Mouse (Mus musculus) CH12F3 (cell line): Measurements from ENCODE around the gene Ercc4.

Source experiments
- in situ Hi-C: fragments of 300-500 bp; cut with MboI; formaldehyde crosslinking; loops from 2 replicates; pipeline ENCODE4 v1.14.3; 2020; ENCODE audit warnings: low sequenced_read_pairs

Gene Ercc4

DNA sequence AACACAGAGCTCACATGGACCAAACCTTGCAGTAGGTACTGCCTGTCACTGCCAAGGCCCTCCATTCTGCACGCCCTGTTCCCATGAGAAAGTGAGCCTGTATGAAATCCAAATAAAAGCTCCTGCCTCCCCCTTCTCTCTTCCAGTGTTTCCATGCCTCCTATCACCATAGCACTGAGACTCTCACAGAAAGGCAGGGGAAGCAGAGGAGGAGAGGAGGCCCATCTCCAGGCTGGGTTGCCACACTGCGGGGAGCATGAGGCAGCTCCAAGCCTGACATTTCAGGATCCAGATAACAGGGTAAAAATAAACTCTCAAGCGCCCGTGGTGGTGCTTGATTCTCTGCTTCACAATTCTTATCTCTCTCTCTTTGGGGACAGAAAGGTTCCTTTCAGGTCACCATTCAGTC is 84.2 kb downstream of the Ercc4 start:
- in situ Hi-C loops, result no loop called here

GRCm38 (mm10) chr16:13194882-13195281 is 85.4 kb downstream of the Ercc4 start:
- in situ Hi-C loops, result no loop called here

GRCm38 (mm10) chr16:13196626-13197025 is 87.1 kb downstream of the Ercc4 start:
- in situ Hi-C loops, result no loop called here

DNA sequence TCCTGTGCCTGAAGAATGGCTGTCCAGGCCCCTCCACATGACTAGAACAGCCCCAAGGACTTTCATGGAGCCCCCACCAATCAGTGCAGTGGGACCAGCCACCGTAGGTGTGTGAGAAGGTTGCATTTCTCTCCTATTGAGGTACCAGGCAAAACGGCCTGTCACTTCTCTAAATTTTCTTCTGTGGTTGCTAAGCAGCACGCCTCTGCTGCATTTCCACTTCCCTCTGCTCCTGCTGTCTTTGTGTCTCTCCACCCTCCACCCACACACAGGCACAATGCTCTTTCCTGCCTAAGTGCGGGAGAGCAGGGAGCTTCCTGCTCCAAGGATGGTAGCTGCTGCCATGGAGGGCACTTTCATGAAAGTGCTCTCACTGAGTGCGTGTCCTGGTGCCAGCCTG is 87.8 kb downstream of the Ercc4 start:
- in situ Hi-C loops, result no loop called here

DNA sequence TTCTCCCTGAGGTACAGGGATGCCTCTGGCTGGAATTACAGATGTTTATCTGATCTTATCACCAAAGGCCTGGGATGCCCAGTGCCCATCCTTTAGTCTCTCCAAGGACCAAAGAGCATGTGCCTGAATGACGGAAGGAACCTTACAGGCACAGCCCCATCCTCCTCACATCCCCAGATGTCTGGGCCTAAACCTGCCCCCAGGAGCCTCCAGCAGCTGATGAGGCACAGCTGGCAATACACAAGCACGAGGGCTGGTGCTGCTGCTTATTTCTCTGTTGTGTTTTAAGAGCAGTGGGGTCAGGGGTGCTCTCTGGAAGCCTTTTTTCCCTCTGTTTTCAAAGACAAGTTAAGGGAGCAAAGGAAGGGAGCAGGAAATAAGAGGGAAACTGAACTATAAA is 89.7 kb downstream of the Ercc4 start:
- in situ Hi-C loops, result no loop called here
